Mouse (Mus musculus) R1 (cell line): Measurements from ENCODE around the gene Tln1.
A peak's percentile ranks its signal among the peaks of the same experiment; 100 is the strongest.
"Not testable (repeated sequence)": the region's sequence is repeated elsewhere in the genome, so short reads cannot be mapped to it uniquely, and the experiment has no call there.

ENCODE experiments used
- DNase-seq: peaks from one replicate; pipeline ENCODE4 v3.0.0-alpha.2; 2018; ENCODE audit warnings: low read depth, low spot score

Gene Tln1

GRCm38 (mm10) chr4:43578376-43579204 is 16.1 kb upstream of the Tln1 start, which contains the start of the genes Rgp1 and Gba2:
Gene Rgp1, plus strand, starts transcription at chr4:43578715.
Gene Gba2, minus strand, starts transcription at chr4:43578873.
- DNase-seq, result peak; percentile 92

- DNase-seq, result no peak
Observed at GRCm38 (mm10) chr4:43577237-43577881, 14.9 kb upstream of the Tln1 start.

GRCm38 (mm10) chr4:43575356-43575755 is 12.9 kb upstream of the Tln1 start:
- DNase-seq, result peak; percentile 72

GRCm38 (mm10) chr4:43573561-43573960 is 11.1 kb upstream of the Tln1 start:
- no peak for DNase-seq

- DNase-seq, result no peak
Observed at GRCm38 (mm10) chr4:43571395-43572045, 9.0 kb upstream of the Tln1 start.

- DNase-seq, result no peak
Observed at GRCm38 (mm10) chr4:43567140-43567539, 4.6 kb upstream of the Tln1 start.

- DNase-seq, result peak; percentile 82
Observed at GRCm38 (mm10) chr4:43564231-43564630, 1.7 kb upstream of the Tln1 start.

- DNase-seq, result no peak
Observed at GRCm38 (mm10) chr4:43563601-43563875, 1.0 kb upstream of the Tln1 start.

- DNase-seq, result peak; percentile 33
Observed at GRCm38 (mm10) chr4:43562769-43563600, 494 bp upstream of the Tln1 start.

- DNase-seq, result no peak
Observed at GRCm38 (mm10) chr4:43561436-43561996, 975 bp downstream of the Tln1 start.

GRCm38 (mm10) chr4:43560976-43561375 is 1.5 kb downstream of the Tln1 start:
- no peak for DNase-seq

GRCm38 (mm10) chr4:43560243-43560611 is 2.3 kb downstream of the Tln1 start:
- no peak for DNase-seq

GRCm38 (mm10) chr4:43559519-43560242 is 2.8 kb downstream of the Tln1 start:
- DNase-seq, result no peak

GRCm38 (mm10) chr4:43558631-43559356 is 3.7 kb downstream of the Tln1 start:
- no peak for DNase-seq

- peak; percentile 97 for DNase-seq
Observed at GRCm38 (mm10) chr4:43558028-43558630, 4.4 kb downstream of the Tln1 start.

- DNase-seq, result no peak
Observed at GRCm38 (mm10) chr4:43555926-43556325, 6.6 kb downstream of the Tln1 start.

- no peak for DNase-seq
Observed at GRCm38 (mm10) chr4:43553891-43554290, 8.6 kb downstream of the Tln1 start.

GRCm38 (mm10) chr4:43552437-43552836 is 10.1 kb downstream of the Tln1 start:
- DNase-seq, result no peak

GRCm38 (mm10) chr4:43551854-43552253 is 10.6 kb downstream of the Tln1 start:
- DNase-seq, result not testable (repeated sequence)

GRCm38 (mm10) chr4:43549055-43549454 is 13.4 kb downstream of the Tln1 start:
- DNase-seq, result no peak
